Mouse (Mus musculus) limb, embryonic 14.5 days (tissue): ENCODE data around the gene Cul4a. TPM values are rescaled to one million over a fixed set of nuclear protein-coding genes. Genes with fewer than 3 reads are reported as not detected.
"Not testable (repeated sequence)": the region's sequence is repeated elsewhere in the genome, so short reads cannot be mapped to it uniquely, and the experiment has no call there.

Experiments
- ATAC-seq: fragments of 200-750 bp; cut with Nextera tagmentation; 2 replicates; pipeline ENCODE4 v1.8.0; 2017; ENCODE audit warnings: low read depth, moderate number of reproducible peaks, moderate TSS enrichment; ENCODE audit not compliant: low FRiP score
- DNase-seq: peaks from one replicate; pipeline ENCODE4 v3.0.0-alpha.2; 2015; ENCODE audit warnings: low spot score
- H3K27ac ChIP-seq: fragments of 300-500 bp; sonication (generic); replicated peaks from 2 replicates; pipeline ENCODE4 v1.5.1; 2014; ENCODE audit warnings: low read depth, mild to moderate bottlenecking, low read length, moderate library complexity, mixed read lengths
- H3K27me3 ChIP-seq: fragments of 300-500 bp; sonication (generic); 2 replicates; pipeline ENCODE4 v1.6.1; 2014; ENCODE audit warnings: low read length, mixed read lengths; ENCODE audit not compliant: control insufficient read depth, insufficient read depth
- H3K36me3 ChIP-seq: fragments of 300-500 bp; sonication (generic); 2 replicates; pipeline ENCODE4 v1.6.1; 2014; ENCODE audit warnings: mild to moderate bottlenecking, low read length, moderate library complexity, mixed read lengths; ENCODE audit not compliant: control insufficient read depth, insufficient read depth
- H3K4me1 ChIP-seq: fragments of 300-500 bp; sonication (generic); 2 replicates; pipeline ENCODE4 v1.6.1; 2014; ENCODE audit warnings: antibody characterized with exemption, low read length, mixed read lengths; ENCODE audit not compliant: control insufficient read depth, insufficient read depth
- H3K4me2 ChIP-seq: fragments of 300-500 bp; sonication (generic); replicated peaks from 2 replicates; pipeline ENCODE4 v1.6.1; 2014; ENCODE audit warnings: low read depth, mild to moderate bottlenecking, low read length, moderate library complexity; ENCODE audit not compliant: severe bottlenecking
- H3K4me3 ChIP-seq: fragments of 300-500 bp; sonication (generic); replicated peaks from 2 replicates; pipeline ENCODE4 v1.5.1; 2014; ENCODE audit warnings: low read length
- H3K9ac ChIP-seq: fragments of 300-500 bp; sonication (generic); 2 replicates; pipeline ENCODE4 v1.6.1; 2014; ENCODE audit warnings: mild to moderate bottlenecking, low read depth, low read length, moderate library complexity; ENCODE audit not compliant: severe bottlenecking
- H3K9me3 ChIP-seq: fragments of 300-500 bp; sonication (generic); 2 replicates; pipeline ENCODE4 v1.6.1; 2016; ENCODE audit warnings: low read length; ENCODE audit not compliant: control insufficient read depth
- POLR2A ChIP-seq: fragments of 200-500 bp; IDR thresholded peaks from 2 replicates; pipeline ENCODE4 v1.8.0; 2012; ENCODE audit warnings: inconsistent platforms, mild to moderate bottlenecking, moderate library complexity, borderline replicate concordance; ENCODE audit not compliant: insufficient read depth, insufficient read length; ENCODE audit errors: extremely low read depth
- WGBS: fragments of 180-500 bp; shearing (Covaris S2); extraction: QIAGEN DNeasy Blood & Tissue Kit; methylation state at CpG from one replicate; pipeline ENCODE4 v1.1.7; 2014; 5-methylcytosine and 5-hydroxymethylcytosine counted together
- polyA plus RNA-seq, 2 experiments: library from polyadenylated mRNA; depleted of rRNA in 1 of 2; stranded (reverse) in 1 of 2; unstranded in 1 of 2; fragments of >200 nt; fragmentation: Nextera tagmentation in 1 of 2; extraction: Ambion mirVana in 1 of 2; gene quantifications; 2 replicates each; pipeline versions ENCODE4 v1.2.1 to v1.2.3; 2012 to 2014

The Cul4a gene
- polyA plus RNA-seq, 2 experiments = 81.6 to 110 TPM

GRCm38 (mm10) chr8:13118516-13118915 lies 13.1 kb downstream of the Cul4a start:
- Histone ChIP-seq H3K9me3 (no peaks in the 10 kb centered on the region), H3K9ac (no peak overlapping the region), H3K27me3 (no peaks in the 10 kb centered on the region), H3K27ac (no peak overlapping the region), H3K36me3 (peaks cover 66% of the 10 kb centered on the region), H3K4me1 (no peaks in the 10 kb centered on the region), H3K4me2 (no peak overlapping the region), H3K4me3 (no peak overlapping the region)
- ATAC-seq (no peak), DNase-seq (no peak)
- TF ChIP-seq POLR2A = no peak
- WGBS = 93% methylated on average over 3 of the region's 3 CpGs

GRCm38 (mm10) chr8:13120882-13121665 lies 15.7 kb downstream of the Cul4a start:
- WGBS = 93% methylated on average over 7 of the region's 7 CpGs
- H3K9ac ChIP-seq = no peak overlapping the region
- no peaks in the 10 kb centered on the region for H3K4me1 ChIP-seq
- peaks cover 76% of the 10 kb centered on the region for H3K36me3 ChIP-seq
- no peaks in the 10 kb centered on the region for H3K27me3 ChIP-seq
- TF ChIP-seq POLR2A = no peak
- H3K9me3 ChIP-seq = no peaks in the 10 kb centered on the region
- no peak overlapping the region for H3K27ac ChIP-seq
- no peak for ATAC-seq
- no peak overlapping the region for H3K4me2 ChIP-seq
- H3K4me3 ChIP-seq = no peak overlapping the region
- no peak for DNase-seq

GRCm38 (mm10) chr8:13122887-13123421 lies 17.5 kb downstream of the Cul4a start:
- Histone ChIP-seq H3K9ac (no peak overlapping the region), H3K4me2 (no peak overlapping the region), H3K4me3 (no peak overlapping the region), H3K27me3 (no peaks in the 10 kb centered on the region), H3K4me1 (no peaks in the 10 kb centered on the region), H3K9me3 (no peaks in the 10 kb centered on the region), H3K27ac (no peak overlapping the region), H3K36me3 (peaks cover 85% of the 10 kb centered on the region)
- DNase-seq (no peak), ATAC-seq (no peak)
- 91% methylated on average over 7 of the region's 7 CpGs for WGBS
- no peak for TF ChIP-seq POLR2A

- no peak for TF ChIP-seq POLR2A
- ATAC-seq (no peak), DNase-seq (no peak)
- H3K4me2 ChIP-seq = no peak overlapping the region
- H3K4me3 ChIP-seq = no peak overlapping the region
- H3K27me3 ChIP-seq = no peaks in the 10 kb centered on the region
- H3K27ac ChIP-seq = no peak overlapping the region
- H3K9me3 ChIP-seq = no peaks in the 10 kb centered on the region
- 92% methylated on average over 8 of the region's 8 CpGs for WGBS
- peaks cover 89% of the 10 kb centered on the region for H3K36me3 ChIP-seq
- H3K9ac ChIP-seq = no peak overlapping the region
- no peaks in the 10 kb centered on the region for H3K4me1 ChIP-seq
These were observed 19.5 kb downstream of the Cul4a start for GRCm38 (mm10) chr8:13124897-13125296.

- ATAC-seq, H3K27ac ChIP-seq, H3K4me3 ChIP-seq, H3K4me1 ChIP-seq, H3K9me3 ChIP-seq, H3K4me2 ChIP-seq, H3K27me3 ChIP-seq, H3K9ac ChIP-seq: not testable (repeated sequence)
- 71% methylated on average over 9 of the region's 9 CpGs for WGBS
- H3K36me3 ChIP-seq = peaks cover 93% of the 10 kb centered on the region
- DNase-seq = peak; percentile 57
These were observed 26.8 kb downstream of the Cul4a start for GRCm38 (mm10) chr8:13132220-13132619.
